Mouse (Mus musculus) ES-CJ7 (cell line): ENCODE data around the gene Fam172a.
A peak's percentile ranks its signal among the peaks of the same experiment; 100 is the strongest.

ENCODE experiments used
- DNase-seq: peaks from one replicate; pipeline ENCODE4 v3.0.0; 2011; ENCODE audit warnings: low read depth, low spot score

Fam172a gene

GRCm38 (mm10) chr13:78099746-78100530 is 398.1 kb downstream of the Fam172a start:
- DNase-seq, result no peak

DNA sequence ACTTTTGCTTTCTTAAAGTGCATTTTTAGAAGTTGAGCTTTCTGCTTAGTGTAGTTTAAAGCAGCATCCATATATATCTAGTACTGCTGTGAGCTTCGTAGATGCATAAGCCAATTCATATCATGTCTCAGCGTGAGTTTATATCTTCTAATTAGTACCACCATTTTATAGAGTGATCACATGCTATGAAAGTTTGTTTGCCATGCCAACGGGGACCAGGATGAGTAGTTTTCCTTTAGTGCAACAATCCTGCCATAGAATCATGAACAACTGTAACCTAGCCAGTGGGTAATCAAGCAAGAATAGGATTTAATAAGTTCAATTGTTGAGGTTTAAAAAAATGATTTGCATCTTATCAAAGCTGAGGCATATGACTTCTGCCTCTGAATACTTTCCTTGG is 398.8 kb downstream of the Fam172a start:
- no peak for DNase-seq

DNA sequence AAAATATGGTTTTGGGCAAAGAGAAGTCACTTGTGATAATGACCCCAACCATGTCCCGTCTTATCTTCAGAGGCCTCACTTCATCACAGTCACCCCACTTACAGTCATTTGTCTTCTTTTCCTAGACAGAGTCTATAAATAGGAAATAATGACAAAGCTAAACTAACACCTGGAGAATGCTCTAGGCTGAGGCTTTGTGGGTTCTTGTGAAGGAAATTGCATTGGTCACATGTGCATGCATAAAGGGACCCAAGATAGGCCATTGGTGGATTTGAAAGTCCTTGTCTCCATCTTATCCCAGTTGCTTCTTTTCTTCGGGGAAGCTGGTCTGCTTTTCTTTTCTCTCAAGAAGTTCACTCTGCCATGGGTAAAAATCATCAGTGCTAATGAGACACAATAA is 400.5 kb downstream of the Fam172a start:
- DNase-seq, result no peak

GRCm38 (mm10) chr13:78104851-78105250 is 403.0 kb downstream of the Fam172a start:
- no peak for DNase-seq

DNA sequence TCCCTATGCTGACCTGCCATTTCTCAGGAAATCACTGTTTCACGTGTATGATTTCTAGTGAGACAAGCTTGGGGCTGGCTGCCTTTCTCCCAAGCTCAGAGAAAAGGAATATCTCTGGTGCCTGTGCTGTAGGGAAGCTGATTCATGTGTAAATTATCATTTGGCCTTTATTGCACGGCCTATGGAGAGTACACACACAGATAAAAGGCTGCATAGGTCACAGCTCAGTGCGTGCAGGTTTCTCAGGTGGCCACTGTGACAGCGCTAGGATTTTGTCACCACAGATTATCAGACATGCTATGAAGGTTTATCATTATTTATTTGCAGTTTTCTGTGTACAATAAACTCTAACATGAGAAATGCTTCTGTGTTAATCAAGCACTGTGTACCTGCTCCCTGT is 408.8 kb downstream of the Fam172a start:
- DNase-seq, result no peak

DNA sequence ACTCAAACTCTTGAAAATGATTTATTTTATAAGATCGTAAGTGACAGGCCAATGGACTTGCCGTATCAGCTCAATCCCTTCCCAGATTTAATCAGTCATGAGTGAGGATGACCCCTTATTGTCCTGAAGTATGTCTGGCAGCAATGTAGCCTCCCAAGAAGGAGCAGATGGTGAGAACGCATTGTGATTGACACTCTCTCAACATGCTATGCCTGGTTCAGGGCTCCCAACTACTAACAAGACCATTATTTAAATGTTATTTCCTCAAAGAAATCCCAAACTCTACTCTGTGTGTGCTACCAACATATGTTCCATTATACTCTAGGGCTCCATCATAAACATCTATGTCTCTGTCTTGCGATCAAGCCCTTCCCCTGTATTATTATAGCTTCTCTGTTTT is 412.1 kb downstream of the Fam172a start:
- no peak for DNase-seq

DNA sequence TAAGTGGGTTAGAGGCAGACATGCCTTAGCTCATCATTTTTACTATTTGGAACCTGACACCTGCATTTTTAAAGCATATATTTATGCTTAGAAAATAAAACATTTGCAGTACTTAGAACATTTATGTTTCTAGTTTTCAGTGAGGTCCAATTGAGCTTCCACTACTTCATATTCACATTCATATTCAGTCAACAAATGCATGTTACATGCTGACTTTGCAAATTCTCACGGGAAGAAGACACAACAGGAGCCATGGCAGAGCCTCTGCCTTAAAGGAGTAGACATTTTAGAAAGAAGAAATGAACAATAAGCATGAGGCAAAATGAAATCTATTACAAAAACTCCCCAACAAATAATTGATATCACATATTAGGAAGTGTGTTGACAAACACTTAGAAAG is 416.9 kb downstream of the Fam172a start:
- no peak for DNase-seq

GRCm38 (mm10) chr13:78121991-78122390 is 420.2 kb downstream of the Fam172a start:
- DNase-seq, result no peak

- no peak for DNase-seq
Measured at GRCm38 (mm10) chr13:78123911-78124426, 422.1 kb downstream of the Fam172a start.

- no peak for DNase-seq
Measured at GRCm38 (mm10) chr13:78157465-78157864, 455.6 kb downstream of the Fam172a start.

DNA sequence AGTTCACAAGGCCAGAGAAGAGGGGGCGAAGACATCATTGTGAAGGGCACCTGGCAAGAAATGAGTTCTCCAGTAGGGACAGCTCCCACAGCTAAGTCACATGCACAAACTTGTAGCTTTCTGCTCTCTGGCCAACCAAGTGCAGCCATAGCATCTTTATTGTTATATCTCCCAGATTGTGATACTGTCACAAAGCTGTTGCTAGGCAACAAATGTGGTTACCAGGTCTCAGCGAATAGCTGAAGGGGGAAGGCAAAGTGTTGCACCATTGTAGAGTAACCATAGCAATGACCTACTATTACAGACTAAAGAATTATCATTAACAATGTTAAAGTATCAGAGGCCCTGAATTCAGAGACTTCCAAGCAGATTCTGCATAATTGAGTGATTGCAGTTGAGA is 460.3 kb downstream of the Fam172a start:
- DNase-seq, result no peak

DNA sequence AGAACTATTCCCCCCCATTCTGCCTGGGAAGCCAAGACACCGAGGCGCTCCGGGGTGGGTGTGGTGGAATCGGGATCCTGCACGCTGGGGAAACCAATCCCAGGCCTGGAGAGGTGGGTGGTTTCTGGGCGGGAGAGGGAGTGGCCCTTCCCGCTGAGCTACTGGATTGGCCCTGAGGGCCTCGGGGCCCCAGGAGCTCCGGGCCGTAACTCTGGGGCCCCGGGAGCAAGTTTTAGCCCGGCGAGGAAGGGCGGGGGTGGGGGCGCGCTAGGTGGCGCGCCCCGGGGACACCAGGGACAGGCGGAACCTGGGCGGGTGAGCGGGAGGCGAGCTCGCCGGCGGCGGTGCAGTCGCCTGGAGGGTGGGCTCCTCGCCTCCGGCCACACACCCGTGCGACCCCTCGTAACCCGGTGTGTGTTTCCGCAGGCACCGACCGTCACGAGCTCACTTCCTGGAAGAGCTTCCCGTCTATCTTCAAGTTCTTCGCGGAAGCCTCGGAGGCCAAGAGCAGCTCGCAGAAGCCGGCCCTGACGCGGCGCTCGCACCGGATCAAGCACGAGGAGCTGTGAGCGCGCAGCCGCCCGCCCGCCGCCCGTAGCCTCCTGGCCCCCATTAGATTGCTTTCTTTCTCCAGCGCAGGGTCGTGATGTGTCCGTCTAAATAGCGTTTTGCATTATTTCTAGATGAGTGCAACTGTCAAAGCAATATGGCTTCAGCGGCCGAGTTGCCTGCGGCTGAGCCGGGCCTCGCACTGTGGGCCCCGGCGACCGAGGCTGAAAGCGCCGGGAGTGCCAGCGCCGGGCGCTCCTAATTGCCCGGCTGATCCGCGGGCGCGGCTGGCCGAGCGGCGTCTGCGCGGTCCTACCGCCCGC is 461.5 kb downstream of the Fam172a start:
- DNase-seq, result peak; percentile 87

DNA sequence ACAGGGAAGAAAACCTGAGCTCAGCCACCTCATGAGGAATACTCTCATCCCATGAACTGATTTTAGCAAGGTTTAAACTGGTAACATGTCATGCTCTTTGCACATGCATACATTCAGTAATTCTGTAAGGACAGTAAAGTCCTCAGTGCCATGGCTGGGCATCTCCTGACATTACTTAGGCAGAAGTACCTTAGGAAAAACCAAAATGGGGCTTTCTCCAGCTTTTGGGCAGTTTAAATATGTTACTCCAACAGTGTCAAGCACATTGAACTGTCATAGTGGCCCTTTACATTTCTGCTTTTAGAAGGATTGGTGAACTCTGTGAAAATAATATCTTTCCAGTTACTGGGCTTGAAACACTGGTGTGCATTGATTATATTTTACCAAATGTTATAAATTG is 463.1 kb downstream of the Fam172a start:
- DNase-seq, result no peak

DNA sequence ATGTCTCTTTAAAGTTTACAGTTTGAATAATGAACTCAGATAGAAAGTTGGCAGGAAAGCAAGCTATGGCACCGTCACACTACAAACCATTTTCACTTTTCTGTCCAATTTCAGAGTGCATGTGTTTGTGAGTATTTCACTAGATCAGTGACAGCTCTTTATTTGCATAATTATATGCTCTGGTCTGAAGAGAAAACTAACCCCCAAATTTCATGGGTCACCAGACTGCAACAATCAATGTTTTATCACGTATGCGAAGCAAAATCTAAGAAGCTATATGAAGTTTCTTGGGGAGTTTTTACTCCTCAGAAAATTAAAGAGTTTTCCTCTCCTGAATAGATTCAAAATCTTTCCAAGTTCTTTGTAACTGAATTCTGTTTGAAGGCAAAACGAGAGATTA is 466.3 kb downstream of the Fam172a start:
- DNase-seq, result no peak

- DNase-seq, result peak; percentile 54
Measured at GRCm38 (mm10) chr13:78171320-78171719, 469.5 kb downstream of the Fam172a start.

GRCm38 (mm10) chr13:78171984-78172636 is 470.3 kb downstream of the Fam172a start:
- no peak for DNase-seq

DNA sequence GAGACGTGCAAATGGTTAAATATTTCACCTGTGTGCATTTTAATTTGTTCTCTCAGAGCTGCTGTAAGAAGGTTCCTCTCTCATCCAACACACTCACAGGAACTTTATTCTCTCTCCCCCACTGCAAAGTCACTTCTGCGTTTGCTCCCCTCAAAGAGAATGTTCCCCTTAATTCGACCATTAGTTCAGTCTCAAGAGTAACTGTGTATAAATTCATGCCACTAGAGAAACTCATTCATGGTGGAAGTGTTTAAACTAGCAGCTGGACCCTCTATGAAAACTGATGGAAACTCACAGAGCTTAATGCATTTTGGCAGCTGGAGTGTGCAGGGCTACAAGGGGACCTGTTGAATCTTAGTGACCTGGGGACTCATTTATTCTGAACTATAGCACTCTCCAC is 471.0 kb downstream of the Fam172a start:
- DNase-seq, result no peak

DNA sequence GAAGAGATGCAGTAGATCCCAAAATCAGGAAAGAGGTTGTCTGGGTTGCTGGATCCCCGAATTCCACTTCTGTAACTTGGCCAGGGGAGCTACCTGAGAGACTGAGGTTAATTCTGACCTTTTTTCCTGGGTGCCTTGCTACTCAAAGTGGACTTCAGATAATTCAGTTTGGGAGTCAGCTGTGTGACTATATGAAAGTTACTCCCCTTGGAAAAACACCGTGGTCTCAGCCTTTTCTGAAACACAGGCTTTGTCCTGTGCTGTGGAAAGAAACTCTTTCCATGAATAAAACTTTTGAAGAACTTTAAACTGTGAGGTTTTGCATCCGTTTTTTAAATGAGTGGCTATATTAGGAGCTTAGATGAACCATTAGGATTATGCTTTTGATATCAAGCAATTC is 472.4 kb downstream of the Fam172a start:
- DNase-seq, result no peak

- no peak for DNase-seq
Measured at GRCm38 (mm10) chr13:78174891-78175290, 473.1 kb downstream of the Fam172a start.

DNA sequence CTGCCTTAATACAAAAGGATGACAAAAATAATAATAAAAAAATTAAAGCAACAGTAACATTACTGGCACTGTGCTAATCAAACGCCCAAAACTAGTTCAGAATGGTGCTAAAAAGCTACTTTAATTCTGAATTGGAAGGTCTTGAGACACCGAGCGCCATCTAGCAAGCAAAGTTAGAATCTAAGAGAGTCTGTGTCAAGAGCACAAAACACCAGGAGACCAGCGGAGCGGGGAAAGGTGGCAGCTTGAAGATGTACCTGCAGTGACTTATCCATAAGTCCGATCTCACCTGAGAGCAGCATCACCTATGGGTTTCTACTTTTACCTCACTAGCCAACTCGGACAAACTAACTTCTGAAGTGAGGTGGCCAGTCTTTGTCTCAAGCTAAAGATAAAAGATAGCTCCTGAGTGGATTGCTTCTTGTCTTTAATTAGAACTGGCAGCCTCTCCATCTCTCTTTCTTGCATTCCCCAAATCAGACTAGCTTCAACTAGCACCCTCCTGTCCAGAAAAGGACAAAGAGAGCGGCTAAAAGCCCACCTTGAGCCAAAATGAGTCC is 474.1 kb downstream of the Fam172a start:
- DNase-seq, result peak; percentile 49

DNA sequence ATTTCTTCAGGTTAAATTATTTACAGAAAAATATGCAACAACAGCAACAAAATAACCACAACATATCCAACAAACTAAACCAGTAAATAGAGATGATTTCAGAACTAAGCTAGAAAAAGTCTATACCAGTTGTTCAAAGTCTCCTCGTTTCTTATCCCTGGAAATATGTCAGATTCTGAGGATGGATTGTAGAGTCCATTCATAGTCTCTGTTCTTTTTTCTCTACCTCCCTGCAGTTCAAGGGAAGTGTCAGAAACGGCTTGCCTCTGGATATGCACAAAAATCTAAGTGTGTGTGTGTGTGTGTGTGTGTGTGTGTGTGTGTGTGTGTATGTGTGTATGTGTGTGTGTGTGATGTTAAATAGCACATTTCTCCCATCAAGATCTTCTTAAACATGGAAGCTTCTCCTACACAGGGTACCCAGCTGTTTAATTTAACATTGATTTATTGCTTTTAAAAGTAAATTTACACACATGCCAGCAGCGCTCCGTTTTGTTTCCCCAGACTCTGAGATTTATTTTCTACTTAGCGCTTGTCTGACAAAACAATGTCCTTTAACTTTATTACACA is 475.6 kb downstream of the Fam172a start:
- DNase-seq, result no peak
